9 mouse cellular contexts compared by ENCODE assay signal in the genomic region with DNA sequence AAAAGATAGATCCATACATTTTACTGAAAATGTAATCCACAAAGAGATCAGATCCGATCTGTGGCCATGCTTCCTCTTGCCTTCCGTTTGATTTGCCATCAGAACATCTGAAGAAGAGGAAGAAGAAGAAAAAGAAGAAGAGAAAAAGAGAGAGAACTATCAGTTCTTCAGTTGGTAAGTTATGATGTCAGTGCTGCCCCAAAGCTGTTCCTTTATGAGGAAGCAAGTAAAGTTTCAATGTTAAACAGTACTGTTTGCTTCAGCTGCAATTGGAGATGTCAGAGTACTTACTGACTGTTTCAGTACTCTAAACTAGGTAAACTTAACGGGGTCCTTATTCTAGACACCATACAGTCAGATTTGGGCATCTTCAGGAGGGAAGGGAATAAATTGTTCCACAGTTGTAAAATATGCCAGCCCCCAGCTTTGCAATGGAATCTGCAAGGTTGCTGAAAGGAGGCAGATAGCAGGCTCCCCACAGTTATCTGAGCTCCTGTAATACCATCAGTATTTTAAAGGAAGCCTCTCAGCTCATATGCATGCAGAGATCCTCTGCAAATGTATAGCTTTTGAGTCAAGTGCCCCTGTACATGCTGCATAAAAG. TPM values are rescaled to one million over a fixed set of nuclear protein-coding genes. Genes with fewer than 3 reads are reported as not detected.
DNase-seq lines count a peak whose midpoint lies in the region; ATAC-seq and TF ChIP-seq lines count a peak whose summit lies in the region.
"Had no signal": no experiment of that assay in that cellular context is flagged by ENCODE, and none has a peak within 500 bp of the region (broad histone marks: within the 10 kb centered on the region; RNA-seq: fewer than 3 reads in every experiment).

No protein-coding gene starts in this region.

- peak overlapping the region; percentile 80 for H3K4me3 ChIP-seq in cortical plate, adult 2 months (ENCODE audit: insufficient read depth, low read length)
- peak overlapping the region; percentile 66 for H3K4me3 ChIP-seq in hindbrain, embryonic 10.5 days
- peak overlapping the region; percentile 59 for H3K4me3 ChIP-seq in neural tube, embryonic 12.5 days

- intact Hi-C loops in left cerebral cortex, postnatal 25 days (cut with DNase I): loop anchor here (1.0 to 10.0 kb wide), 5 partner anchors 34 to 542 kb away; a partner anchor contains a TSS
- intact Hi-C loops in heart, postnatal 10 days (cut with DNase I): no loop called here

- peak overlapping the region; percentile 66 for H3K4me2 ChIP-seq in neural tube, embryonic 12.5 days (replicated peaks)

- H3K9me3 ChIP-seq in hindbrain, embryonic 10.5 days: no peaks in the 10 kb centered on the region
- H3K9me3 ChIP-seq in neural tube, embryonic 12.5 days: no peaks in the 10 kb centered on the region

- H3K27me3 ChIP-seq in hindbrain, embryonic 10.5 days (ENCODE audit: insufficient read depth, poor library complexity, severe bottlenecking): peaks cover 15% of the 10 kb centered on the region
- no peaks in the 10 kb centered on the region for H3K27me3 ChIP-seq in neural tube, embryonic 12.5 days (replicated peaks)

- TF ChIP-seq POLR2A in cortical plate, adult 2 months (IDR thresholded peaks at IDR 0.05; ENCODE audit: extremely low read depth, insufficient read depth, low read length): 0 out of 2 replicates have a peak, but pooled peaks have one; percentile 27

- DNase-seq in left cerebral cortex, postnatal 25 days (ENCODE audit: low spot score in 2 of 2): peak; percentile 23 to 39
- DNase-seq in left cerebral cortex, adult 8-10 months (ENCODE audit: low spot score in 2 of 2): no peak
- no peak for DNase-seq in hindbrain, embryonic 10.5 days (ENCODE audit: low spot score)
- no peak for DNase-seq in spleen, adult 18-20 months
- no peak for DNase-seq in heart, postnatal 10 days
- DNase-seq in ovary, postnatal 10 days (ENCODE audit: low spot score): no peak

- H3K4me1 ChIP-seq in cortical plate, adult 2 months (ENCODE audit: control insufficient read depth, insufficient read depth, low read length): no peaks in the 10 kb centered on the region; the same call in 1 of the 2 replicates
- H3K4me1 ChIP-seq in hindbrain, embryonic 10.5 days (replicated peaks): peaks cover 18% of the 10 kb centered on the region
- 0 out of 2 replicates have a peak, but pooled peaks cover 10% of the 10 kb centered on the region for H3K4me1 ChIP-seq in neural tube, embryonic 12.5 days

- 72% methylated on average over 3 of the region's 3 CpGs for WGBS in hindbrain, embryonic 10.5 days
- 79% methylated on average over 3 of the region's 3 CpGs for WGBS in neural tube, embryonic 12.5 days

- H3K27ac ChIP-seq in cortical plate, adult 2 months (ENCODE audit: insufficient read depth, low read length): peak overlapping the region; percentile 43
- H3K27ac ChIP-seq in hindbrain, embryonic 10.5 days: no peak overlapping the region; the same call in 1 of the 2 replicates
- H3K27ac ChIP-seq in neural tube, embryonic 12.5 days: peak overlapping the region; percentile 42; the same call in 1 of the 2 replicates

- peak overlapping the region; percentile 88 for H3K9ac ChIP-seq in neural tube, embryonic 12.5 days

- H3K36me3 ChIP-seq in hindbrain, embryonic 10.5 days: no peaks in the 10 kb centered on the region
- no peaks in the 10 kb centered on the region for H3K36me3 ChIP-seq in neural tube, embryonic 12.5 days

- no peak for ATAC-seq in neural tube, embryonic 12.5 days (ENCODE audit: low FRiP score, low read depth)

- TF ChIP-seq CTCF in cortical plate, adult 2 months (IDR thresholded peaks at IDR 0.05; ENCODE audit: extremely low read depth, insufficient read depth, low read length): no peak

RNA-seq across cellular contexts. Expression of a gene that starts 2.7 kb away (rescaled TPM):
- 10 to 100 TPM; 43.6 to 48.1 TPM for total RNA-seq in left cerebral cortex, postnatal 25 days (2021)
- 10 to 100 TPM; 34.9 to 37.0 (median 35.9) TPM for total RNA-seq in left cerebral cortex, adult 8-10 months (2022)
- polyA plus RNA-seq in cortical plate, adult 2 months (2012; rRNA removed): 24.5 and 26.3 TPM in 2 replicates
- 9.4 and 14.2 TPM in 2 replicates for polyA plus RNA-seq in hindbrain, embryonic 10.5 days (2016; fragmentation: Nextera tagmentation; extraction: Ambion mirVana)
- polyA plus RNA-seq in neural tube, embryonic 12.5 days (2016; fragmentation: Nextera tagmentation; extraction: Ambion mirVana): 38.0 and 41.8 TPM in 2 replicates
- under 1 TPM; 0.40 to 0.45 TPM for total RNA-seq in heart, postnatal 10 days (2021)
- total RNA-seq: liver, adult 2 months had no signal

RNA-seq across cellular contexts. Expression of a gene that starts 34.2 kb away (rescaled TPM):
- 10 to 100 TPM; 35.5 to 37.6 TPM for total RNA-seq in left cerebral cortex, postnatal 25 days (2021)
- total RNA-seq in left cerebral cortex, adult 8-10 months (2022): 10 to 100 TPM; 34.0 to 36.7 (median 35.2) TPM
- polyA plus RNA-seq in cortical plate, adult 2 months (2012; rRNA removed): 68.3 and 70.8 TPM in 2 replicates
- 99.8 and 101 TPM in 2 replicates for polyA plus RNA-seq in hindbrain, embryonic 10.5 days (2016; fragmentation: Nextera tagmentation; extraction: Ambion mirVana)
- 84.8 and 88.7 TPM in 2 replicates for polyA plus RNA-seq in neural tube, embryonic 12.5 days (2016; fragmentation: Nextera tagmentation; extraction: Ambion mirVana)
- 10 to 100 TPM; 47.5 to 51.9 TPM for total RNA-seq in heart, postnatal 10 days (2021)

Comparison
In these comparisons a context has a peak if more than half of its experiments do, and no peak if none do; other contexts are left out.
1. DNase-seq: peak in left cerebral cortex, postnatal 25 days (2 of 2); none in left cerebral cortex, adult 8-10 months (0 of 2), hindbrain, embryonic 10.5 days (single experiment), spleen, adult 18-20 months (0 of 2), heart, postnatal 10 days (0 of 2) and ovary, postnatal 10 days (single experiment).
2. RNA of a gene that starts 2.7 kb away (total RNA-seq): 43.6 to 48.1 TPM in left cerebral cortex, postnatal 25 days and 34.9 to 37.0 TPM in left cerebral cortex, adult 8-10 months; 0.40 to 0.45 TPM in heart, postnatal 10 days; every median in the first group is over 10 times any median in the second.
3. Peak in every context shown above with its lines, with median percentiles within 50 percentile points of each other: H3K4me3 ChIP-seq.